Mouse (Mus musculus) MEL (cell line): Measurements from ENCODE around the gene Cchcr1.

Experiments
- CHD2 ChIP-seq: IDR thresholded peaks from 2 replicates; pipeline ENCODE4 v1.6.1; 2011; ENCODE audit warnings: low read length, improper control_type of control experiment
- CTCF ChIP-seq, 3 experiments: IDR thresholded peaks in 2 of 3; conservative IDR thresholded peaks in 1 of 3; 2 replicates each; pipeline ENCODE4 v1.5.1; 2011 to 2012; ENCODE audit warnings: low read length in 3 of 3, low read depth in 2 of 3, mild to moderate bottlenecking in 2 of 3, improper control_type of control experiment in 1 of 3, inconsistent platforms in 1 of 3, mixed read lengths in 1 of 3, moderate library complexity in 1 of 3; ENCODE audit not compliant: control insufficient read depth in 1 of 3, insufficient read depth in 1 of 3, poor library complexity in 1 of 3, severe bottlenecking in 1 of 3
- E2F4 ChIP-seq: IDR thresholded peaks from 2 replicates; pipeline ENCODE4 v1.6.1; 2011; ENCODE audit warnings: low read depth, low read length, improper control_type of control experiment, borderline replicate concordance
- ETS1 ChIP-seq: IDR thresholded peaks from 2 replicates; pipeline ENCODE4 v1.6.1; 2012; ENCODE audit warnings: low read depth, mild to moderate bottlenecking, inconsistent platforms, low read length, improper control_type of control experiment, moderate library complexity
- MAFK ChIP-seq: IDR thresholded peaks from 2 replicates; pipeline ENCODE4 v1.6.1; 2011; ENCODE audit warnings: low read depth, mild to moderate bottlenecking, low read length, improper control_type of control experiment, borderline replicate concordance
- TAL1 ChIP-seq: IDR thresholded peaks from 2 replicates; pipeline ENCODE4 v1.6.1; 2012; ENCODE audit warnings: mild to moderate bottlenecking, inconsistent platforms, low read length, moderate library complexity, mixed read lengths
- TCF12 ChIP-seq: IDR thresholded peaks from 2 replicates; pipeline ENCODE4 v1.6.1; 2014; ENCODE audit warnings: low read depth, mild to moderate bottlenecking, inconsistent platforms, low read length, improper control_type of control experiment, moderate library complexity
- USF1 ChIP-seq: IDR thresholded peaks from 2 replicates; pipeline ENCODE4 v1.6.1; 2014; ENCODE audit warnings: low read depth, mild to moderate bottlenecking, inconsistent platforms, low read length, improper control_type of control experiment, moderate library complexity
- ZC3H11A ChIP-seq: IDR thresholded peaks from 2 replicates; pipeline ENCODE4 v1.6.1; 2012; ENCODE audit warnings: low read depth, mild to moderate bottlenecking, inconsistent platforms, low read length, improper control_type of control experiment

- TF ChIP-seq USF1 (no peak), ZC3H11A (no peak), MAFK (no peak), ETS1 (no peak), TCF12 (no peak), TAL1 (no peak), CHD2 (peak; percentile 26; the same call in 1 of the 2 replicates), E2F4 (peak; percentile 95), CTCF (IDR thresholded peaks at IDR 0.05 in 2 of 3, conservative IDR thresholded peaks at IDR 0.05 in 1 of 3; ENCODE audit: control insufficient read depth in 1 of 3, insufficient read depth in 1 of 3, low read depth in 2 of 3, low read length in 3 of 3, poor library complexity in 1 of 3, severe bottlenecking in 1 of 3) (no peak)
Observed at GRCm38 (mm10) chr17:35516652-35517500, at the start of gene Cchcr1, which contains the start of gene Tcf19.
